In the genomic region with DNA sequence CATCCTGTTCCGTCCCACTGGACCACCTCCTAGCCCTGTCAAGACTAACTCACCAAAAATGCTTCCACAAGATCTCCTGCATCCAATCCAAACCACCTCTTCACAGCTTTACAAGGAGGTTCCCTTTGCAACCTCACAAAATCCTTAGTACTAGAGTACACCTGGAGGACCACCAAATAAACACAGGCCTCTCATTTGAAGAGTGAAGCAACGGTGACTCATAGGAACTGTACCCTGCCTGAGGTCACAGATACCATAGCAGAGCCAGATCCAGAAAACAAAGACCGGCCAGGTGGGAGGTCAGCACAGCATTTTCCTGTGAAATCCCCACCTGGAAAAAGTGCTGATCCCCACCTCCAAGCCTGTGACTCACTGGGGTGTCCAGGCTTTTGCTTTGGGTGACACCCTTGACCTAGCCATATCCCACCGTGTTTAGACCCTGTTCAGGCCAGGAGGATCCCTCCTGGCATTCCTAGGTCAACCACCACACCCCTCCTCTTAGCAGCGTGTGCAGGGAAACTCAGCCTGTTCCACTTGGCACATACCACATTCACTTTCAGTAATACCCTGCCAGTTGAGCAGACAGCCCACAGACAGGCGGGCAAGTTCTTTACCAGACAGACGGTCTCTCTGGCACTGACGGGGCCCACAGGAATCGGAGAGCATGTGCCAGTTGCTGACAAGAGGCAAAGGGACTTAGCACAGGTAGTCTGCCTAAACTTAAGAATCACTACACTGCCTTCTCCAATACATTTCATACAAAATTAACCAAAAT, we compare ENCODE assay signal across 8 mouse cellular contexts. TPM values are rescaled to one million over a fixed set of nuclear protein-coding genes. Genes with fewer than 3 reads are reported as not detected.
A peak's percentile ranks its signal among the peaks of the same experiment; 100 is the strongest.
DNase-seq lines count a peak whose midpoint lies in the region; ATAC-seq and TF ChIP-seq lines count a peak whose summit lies in the region.

No protein-coding gene starts in this region.

- intact Hi-C loops in heart, postnatal 36 days (cut with DNase I), result no loop called here

- peak overlapping the region; percentile 61 for H3K4me2 ChIP-seq in forebrain, embryonic 16.5 days (ENCODE audit: low read length)
- peak overlapping the region; percentile 27 for H3K4me2 ChIP-seq in liver, embryonic 14.5 days (ENCODE audit: low read depth)

- H3K9me3 ChIP-seq in forebrain, embryonic 16.5 days (ENCODE audit: control insufficient read depth, low read length), result no peaks in the 10 kb centered on the region
- no peaks in the 10 kb centered on the region for H3K9me3 ChIP-seq in liver, embryonic 14.5 days (ENCODE audit: control insufficient read depth, low read length)

- H3K9ac ChIP-seq in forebrain, embryonic 16.5 days (replicated peaks; ENCODE audit: low read depth, low read length), result peak overlapping the region; percentile 36; the same call in 1 of the 2 replicates
- H3K9ac ChIP-seq in liver, embryonic 14.5 days (replicated peaks), result 0 out of 2 replicates have a peak overlapping the region, but pooled peaks have one; percentile 23

- WGBS in forebrain, embryonic 16.5 days, result 48% methylated on average over 9 of the region's 9 CpGs
- WGBS in liver, embryonic 14.5 days (ENCODE audit: insufficient replicate concordance), result 82% methylated on average over 9 of the region's 9 CpGs

- no peak for TF ChIP-seq CTCF in liver, embryonic 14.5 days (IDR thresholded peaks at IDR 0.05; ENCODE audit: low read depth)

- H3K4me1 ChIP-seq in forebrain, embryonic 16.5 days (replicated peaks; ENCODE audit: control insufficient read depth, insufficient read depth, low read length), result peaks cover 55% of the 10 kb centered on the region
- H3K4me1 ChIP-seq in liver, embryonic 14.5 days (replicated peaks; ENCODE audit: control insufficient read depth in 2 of 2, insufficient read depth in 2 of 2, low read length in 1 of 2), result peaks cover 9 to 35% of the 10 kb centered on the region in 2 experiments; a peak in 3 of 4 replicates

- H3K27ac ChIP-seq in forebrain, embryonic 16.5 days (ENCODE audit: low read length), result peak overlapping the region; percentile 41
- no peak overlapping the region for H3K27ac ChIP-seq in liver, embryonic 14.5 days

- H3K4me3 ChIP-seq in forebrain, embryonic 16.5 days (replicated peaks; ENCODE audit: low read length), result peak overlapping the region; percentile 31
- H3K4me3 ChIP-seq in liver, embryonic 14.5 days (ENCODE audit: insufficient read depth in 1 of 2, low read depth in 2 of 2, low read length in 2 of 2), result 0 out of 4 replicates have a peak overlapping the region, but pooled peaks of 1 of the 2 experiments have one; percentile 8

- H3K36me3 ChIP-seq in forebrain, embryonic 16.5 days (ENCODE audit: control insufficient read depth, insufficient read depth), result peaks cover 10% of the 10 kb centered on the region
- H3K36me3 ChIP-seq in liver, embryonic 14.5 days (replicated peaks; ENCODE audit: control insufficient read depth, insufficient read depth, low read depth), result peaks cover 42% of the 10 kb centered on the region

- DNase-seq in layer of hippocampus, adult 11-12 months (ENCODE audit: low spot score), result peak; percentile 60
- DNase-seq in layer of hippocampus, adult 9-10 months (ENCODE audit: low spot score), result no peak
- DNase-seq in cerebellum, adult 9-11 months, result peak; percentile 73
- DNase-seq in liver, embryonic 14.5 days (ENCODE audit: low read depth in 3 of 3, low spot score in 3 of 3), result no peak
- DNase-seq in spleen, postnatal 10 days (ENCODE audit: low spot score in 2 of 2), result no peak
- DNase-seq in heart, postnatal 36 days, result no peak
- DNase-seq in kidney, postnatal 36 days, result no peak

- no peaks in the 10 kb centered on the region for H3K27me3 ChIP-seq in forebrain, embryonic 16.5 days (replicated peaks; ENCODE audit: control insufficient read depth, insufficient read depth, low read length)
- H3K27me3 ChIP-seq in liver, embryonic 14.5 days (ENCODE audit: control insufficient read depth, insufficient read depth, low read length), result no peaks in the 10 kb centered on the region

- TF ChIP-seq EP300 in liver, embryonic 14.5 days (IDR thresholded peaks at IDR 0.05; ENCODE audit: low read depth), result no peak

- ATAC-seq in forebrain, embryonic 16.5 days, result peak; percentile 13; the same call in 1 of the 2 replicates
- ATAC-seq in liver, embryonic 14.5 days (ENCODE audit: insufficient read depth), result no peak

RNA-seq across cellular contexts. Expression of gene Nfyb, which starts 2.7 kb away (rescaled TPM):
- 60.1 and 72.9 TPM in 2 replicates for polyA plus RNA-seq in forebrain, embryonic 16.5 days (2015; fragmentation: Nextera tagmentation; extraction: Ambion mirVana)
- polyA plus RNA-seq in liver, embryonic 14.5 days (2012; rRNA removed), result 14.4 and 22.0 TPM in 2 replicates
- polyA plus RNA-seq in liver, embryonic 14.5 days (2014; fragmentation: Nextera tagmentation; extraction: Ambion mirVana), result 31.9 and 32.4 TPM in 2 replicates
- 10 to 100 TPM; 13.3 to 15.5 TPM for total RNA-seq in heart, postnatal 36 days (2021)

Comparison
In these comparisons a context has a peak if more than half of its experiments do, and no peak if none do; other contexts are left out.
1. DNase-seq: peak in layer of hippocampus, adult 11-12 months (single experiment) and cerebellum, adult 9-11 months (single experiment); none in layer of hippocampus, adult 9-10 months (single experiment), liver, embryonic 14.5 days (0 of 3), spleen, postnatal 10 days (0 of 2), heart, postnatal 36 days (0 of 2) and kidney, postnatal 36 days (0 of 2).